Mouse (Mus musculus) lung, adult 2 months (tissue): ENCODE data around the gene Cdk14. TPM values are rescaled to one million over a fixed set of nuclear protein-coding genes. Genes with fewer than 3 reads are reported as not detected.

ENCODE experiments used
- DNase-seq: peaks from one replicate; pipeline ENCODE4 v3.0.0; 2022
- H3K4me1 ChIP-seq: fragments of 200-500 bp; 2 replicates; pipeline ENCODE4 v1.6.1; 2011; ENCODE audit warnings: low read length; ENCODE audit not compliant: control insufficient read depth, insufficient read depth
- H3K4me3 ChIP-seq: fragments of 200-500 bp; replicated peaks from 2 replicates; pipeline ENCODE3; 2011; ENCODE audit warnings: low read depth, mild to moderate bottlenecking, control low read depth, low read length; ENCODE audit errors: extremely low read depth
- CTCF ChIP-seq: fragments of 200-500 bp; IDR thresholded peaks from 2 replicates; pipeline ENCODE4 v1.5.1; 2011; ENCODE audit warnings: mild to moderate bottlenecking, low read length, control low read depth; ENCODE audit not compliant: insufficient read depth
- POLR2A ChIP-seq: fragments of 200-500 bp; IDR thresholded peaks from 2 replicates; pipeline ENCODE4 v1.6.1; 2011; ENCODE audit warnings: low read depth, mild to moderate bottlenecking, control low read depth, low read length, borderline replicate concordance; ENCODE audit errors: extremely low read depth
- WGBS: fragments of 180-500 bp; shearing (Covaris S2); methylation state at CpG from one replicate; pipeline ENCODE4 v1.1.7; 2018; 5-methylcytosine and 5-hydroxymethylcytosine counted together
- polyA plus RNA-seq: library from polyadenylated mRNA; depleted of rRNA; stranded (reverse); fragments of >200 nt; gene quantifications from 2 replicates; pipeline ENCODE4 v1.2.3, GENCODE M21; 2012

Gene Cdk14
- polyA plus RNA-seq, 1 experiment = 19.0 TPM

- 67% methylated on average over 9 of the region's 9 CpGs for WGBS
- TF ChIP-seq POLR2A (no peak), CTCF (no peak)
- H3K4me3 ChIP-seq = no peak overlapping the region
- no peaks in the 10 kb centered on the region for H3K4me1 ChIP-seq
- no peak for DNase-seq
Measured at GRCm38 (mm10) chr5:4773090-4773772, 646.9 kb downstream of the Cdk14 start.

DNA sequence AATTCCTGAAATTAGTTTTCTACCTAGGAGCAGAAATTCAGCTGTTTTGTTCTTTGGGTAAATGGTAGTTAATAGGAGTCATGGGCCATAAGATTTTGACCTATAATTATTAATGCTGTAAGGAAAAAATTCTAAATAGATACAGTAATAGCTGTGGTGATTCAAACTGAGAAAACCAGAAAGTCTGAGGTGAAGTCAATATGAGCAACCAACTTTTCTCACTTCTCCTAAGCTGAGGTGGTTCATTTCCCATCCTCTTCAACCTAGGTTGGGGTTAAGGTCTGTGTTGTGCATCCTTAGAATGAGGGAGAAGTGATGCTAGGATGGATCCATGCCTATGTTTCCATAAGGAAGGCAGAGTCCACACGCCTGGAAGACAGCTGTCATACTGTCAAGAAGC, 649.5 kb downstream of the Cdk14 start:
- no peaks in the 10 kb centered on the region for H3K4me1 ChIP-seq
- 79% methylated on average over 1 of the region's 1 CpGs for WGBS
- no peak overlapping the region for H3K4me3 ChIP-seq
- no peak for DNase-seq
- no peak for TF ChIP-seq CTCF
- no peak for TF ChIP-seq POLR2A

DNA sequence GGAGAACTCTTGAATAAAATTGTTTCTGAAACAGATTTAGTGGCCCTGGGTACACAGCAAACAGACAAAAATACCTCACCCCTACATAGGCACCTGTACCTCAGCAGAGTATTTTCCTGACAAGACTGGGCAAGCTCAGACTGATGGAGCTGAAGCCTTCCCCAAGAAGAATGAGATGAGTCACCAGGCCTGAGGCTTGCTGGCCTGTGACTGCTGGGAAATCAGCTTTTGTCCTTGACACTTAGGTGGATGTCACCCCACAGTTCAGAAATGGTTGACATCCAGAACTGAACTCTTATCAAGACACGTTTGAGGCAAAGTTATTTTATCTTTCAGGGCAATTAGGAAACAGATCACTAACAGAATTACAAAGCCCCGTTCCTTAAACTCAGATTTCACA, 652.2 kb downstream of the Cdk14 start:
- H3K4me3 ChIP-seq = no peak overlapping the region
- no peaks in the 10 kb centered on the region for H3K4me1 ChIP-seq
- DNase-seq = no peak
- TF ChIP-seq CTCF (no peak), POLR2A (no peak)
- 62% methylated on average over 2 of the region's 2 CpGs for WGBS

DNA sequence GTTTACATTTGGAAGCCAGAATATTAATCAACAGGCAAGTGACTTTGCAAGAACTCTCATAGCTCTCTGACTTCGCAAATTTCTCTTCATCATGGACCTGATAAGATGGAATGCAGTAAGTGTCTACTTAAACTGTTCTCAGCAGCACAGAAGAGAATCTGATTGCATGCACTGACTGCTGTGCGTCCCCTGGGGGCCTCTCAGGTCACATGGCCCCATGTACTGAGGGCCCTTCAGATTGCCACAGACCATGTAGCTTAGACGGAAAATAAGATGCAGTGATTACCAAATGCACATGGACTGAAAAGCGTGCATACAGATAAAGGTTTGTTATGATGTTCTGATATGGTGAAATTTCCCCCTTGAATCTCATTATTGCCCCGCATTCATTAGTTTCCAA, 653.4 kb downstream of the Cdk14 start:
- 60% methylated on average over 5 of the region's 5 CpGs for WGBS
- no peak for TF ChIP-seq CTCF
- no peak for TF ChIP-seq POLR2A
- no peak for DNase-seq
- H3K4me3 ChIP-seq = no peak overlapping the region
- no peaks in the 10 kb centered on the region for H3K4me1 ChIP-seq

DNA sequence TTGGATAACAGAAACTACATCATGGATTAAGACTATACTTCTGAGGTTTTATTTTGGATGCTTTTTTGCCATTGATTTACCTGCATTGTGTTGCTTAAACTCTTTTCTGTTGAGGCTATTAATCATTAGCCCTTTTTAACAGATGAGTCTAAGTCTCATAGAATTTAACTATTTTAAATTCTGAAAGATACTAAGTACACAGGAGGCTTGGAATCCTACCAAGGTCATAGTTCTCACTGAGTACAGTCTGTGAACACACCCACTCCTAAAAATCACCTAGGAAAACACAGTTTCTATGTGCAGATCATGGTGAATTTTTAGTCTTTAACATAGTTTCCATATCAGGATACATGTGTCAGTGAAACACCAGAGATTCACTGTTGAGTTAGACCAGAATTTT, 658.2 kb downstream of the Cdk14 start:
- no peak overlapping the region for H3K4me3 ChIP-seq
- TF ChIP-seq POLR2A (no peak), CTCF (no peak)

GRCm38 (mm10) chr5:4758331-4759080, 661.6 kb downstream of the Cdk14 start:
- Histone ChIP-seq H3K4me3 (peak overlapping the region; percentile 71), H3K4me1 (peaks cover 2% of the 10 kb centered on the region; the same call in 1 of the 2 replicates)
- no peak for DNase-seq
- TF ChIP-seq CTCF (no peak), POLR2A (no peak)
- 1% methylated on average over 23 of the region's 23 CpGs for WGBS

More for the DNA sequence above, 658.2 kb downstream of the Cdk14 start:
- DNase-seq = no peak
- H3K4me1 ChIP-seq = no peaks in the 10 kb centered on the region

DNA sequence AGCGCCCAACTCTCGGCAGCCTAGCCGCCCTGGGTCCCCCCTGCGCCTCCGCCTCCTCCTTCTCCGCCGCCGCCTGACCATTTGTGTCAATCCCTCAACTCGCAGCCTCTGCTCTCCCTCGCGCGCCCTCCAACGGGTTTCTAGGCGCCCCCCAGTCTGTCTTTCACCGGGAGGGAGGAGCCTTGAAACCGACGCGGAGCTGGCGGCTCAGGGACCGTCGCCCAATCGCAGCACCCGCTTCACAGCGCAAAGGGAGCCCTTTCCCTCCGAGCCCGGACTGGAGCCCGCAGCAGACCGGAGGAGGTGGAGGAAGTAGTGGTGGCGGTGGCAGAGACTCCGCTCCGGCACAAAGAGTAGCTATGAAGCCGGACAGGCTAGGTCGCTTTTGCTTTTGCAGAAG, 662.2 kb downstream of the Cdk14 start, which contains the start of gene Fzd1:
Fzd1 (minus strand) TSS at position 134 of the 400 bp plus-strand sequence.
- Histone ChIP-seq H3K4me1 (peaks cover 2% of the 10 kb centered on the region; the same call in 1 of the 2 replicates), H3K4me3 (peak within 1 kb of the TSS; percentile 78)
- DNase-seq = peak; percentile 91
- under 1% methylated on average over 33 of the region's 33 CpGs for whole genome bisulfite sequencing
- TF ChIP-seq CTCF (no peak), POLR2A (peak; percentile 72)

DNA sequence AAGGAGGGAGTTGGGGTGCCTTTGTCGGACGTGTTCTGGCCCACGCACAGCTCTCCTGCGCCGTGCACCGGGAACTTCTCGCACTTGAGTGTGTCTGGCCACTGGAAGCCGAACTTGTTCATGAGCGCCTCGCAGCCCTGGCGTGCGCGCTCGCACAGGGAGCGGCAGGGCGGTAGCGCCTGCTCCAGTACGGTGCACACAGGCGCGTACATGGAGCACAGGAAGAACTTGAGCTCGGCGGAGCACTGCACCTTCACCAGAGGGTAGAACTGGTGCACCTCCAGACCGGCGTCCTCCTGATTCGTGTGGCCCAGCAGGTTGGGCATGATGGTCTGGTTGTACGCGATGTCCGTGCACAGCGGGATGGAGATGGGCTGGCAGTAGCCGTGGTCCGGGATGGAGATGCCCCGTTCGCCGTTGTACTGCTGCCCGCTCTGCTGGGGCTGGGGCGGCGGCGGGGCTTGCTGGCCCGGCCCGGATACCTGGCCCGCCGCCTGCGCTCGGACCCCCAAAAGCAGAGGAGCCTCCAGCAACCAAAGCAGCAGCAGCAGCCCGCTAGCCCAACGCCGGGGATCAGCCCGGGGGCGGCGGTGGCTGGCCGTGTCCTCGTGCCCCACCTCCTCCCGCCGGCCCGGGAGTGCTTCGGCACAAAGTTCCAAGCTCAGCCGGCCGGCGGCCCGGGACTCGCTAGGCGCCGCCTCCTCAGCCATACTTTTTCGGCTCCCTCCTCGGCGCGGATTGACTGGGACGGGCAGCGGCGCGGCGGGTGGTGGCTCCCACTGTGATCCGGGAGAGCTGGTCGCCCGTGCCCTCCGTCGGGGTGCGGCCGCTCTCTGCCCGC, 663.0 kb downstream of the Cdk14 start:
- TF ChIP-seq CTCF (no peak), POLR2A (0 out of 2 replicates have a peak, but pooled peaks have one; percentile 13)
- Histone ChIP-seq H3K4me1 (peaks cover 2% of the 10 kb centered on the region; the same call in 1 of the 2 replicates), H3K4me3 (peak overlapping the region; percentile 78)
- DNase-seq = peak; percentile 69
- under 1% methylated on average over 80 of the region's 80 CpGs for WGBS

DNA sequence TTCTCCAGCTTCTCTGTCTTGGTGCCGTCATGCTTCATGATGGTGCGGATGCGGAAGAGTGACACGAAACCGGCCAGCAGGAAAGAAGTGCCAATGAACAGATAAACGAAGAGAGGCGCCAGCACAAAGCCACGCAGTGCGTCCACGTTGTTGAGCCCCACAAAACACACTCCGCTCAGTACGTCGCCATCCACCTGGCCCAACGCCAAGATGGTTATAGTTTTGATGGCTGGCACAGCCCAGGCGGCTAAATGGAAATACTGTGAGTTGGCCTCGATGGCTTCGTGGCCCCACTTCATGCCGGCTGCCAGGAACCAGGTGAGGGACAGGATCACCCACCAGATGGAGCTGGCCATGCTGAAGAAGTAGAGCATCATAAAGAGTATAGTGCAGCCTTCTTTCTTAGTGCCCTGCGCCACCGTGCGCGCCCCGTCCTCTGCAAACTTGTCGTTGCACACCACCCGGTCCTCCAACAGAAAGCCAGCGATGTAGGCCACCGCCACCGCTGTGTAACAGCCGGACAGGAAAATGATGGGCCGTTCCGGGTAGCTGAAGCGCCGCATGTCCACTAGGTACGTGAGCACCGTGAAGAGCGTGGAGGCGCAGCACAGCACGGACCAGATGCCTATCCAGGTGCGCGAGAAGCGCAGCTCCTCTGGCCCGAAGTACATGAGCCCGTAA, 664.0 kb downstream of the Cdk14 start:
- no peak for TF ChIP-seq CTCF
- 9% methylated on average over 43 of the region's 43 CpGs for WGBS
- DNase-seq = peak; percentile 43
- H3K4me3 ChIP-seq = peak overlapping the region; percentile 78
- peaks cover 2% of the 10 kb centered on the region; the same call in 1 of the 2 replicates for H3K4me1 ChIP-seq
